Mouse (Mus musculus) heart, adult 8-10 months (tissue): Measurements from ENCODE around the gene Amotl1. TPM values are rescaled to one million over a fixed set of nuclear protein-coding genes. Genes with fewer than 3 reads are reported as not detected.

Experiments used
- DNase-seq: peaks from one replicate; pipeline ENCODE4 v3.0.0; 2022; ENCODE audit warnings: low spot score
- total RNA-seq, 4 experiments: library from RNA; stranded (reverse); gene quantifications; 2 replicates each; pipeline ENCODE4 v1.2.4; 2022

Gene Amotl1
- total RNA-seq, 4 experiments from 2014 or later: 56.2 to 65.0 (median 58.1) TPM

GRCm38 (mm10) chr9:14641310-14642067 is 3.4 kb downstream of the Amotl1 start:
- peak; percentile 81 for DNase-seq

GRCm38 (mm10) chr9:14636244-14636643 is 8.6 kb downstream of the Amotl1 start:
- no peak for DNase-seq

GRCm38 (mm10) chr9:14635551-14635950 is 9.3 kb downstream of the Amotl1 start:
- no peak for DNase-seq

- DNase-seq: no peak
Measured at GRCm38 (mm10) chr9:14634155-14634554, 10.7 kb downstream of the Amotl1 start.

- no peak for DNase-seq
Measured at GRCm38 (mm10) chr9:14632365-14633163, 12.3 kb downstream of the Amotl1 start.

GRCm38 (mm10) chr9:14631729-14632128 is 13.1 kb downstream of the Amotl1 start:
- DNase-seq: no peak

- no peak for DNase-seq
Measured at GRCm38 (mm10) chr9:14627525-14627924, 17.3 kb downstream of the Amotl1 start.

- DNase-seq: no peak
Measured at GRCm38 (mm10) chr9:14625961-14626360, 18.9 kb downstream of the Amotl1 start.

- peak; percentile 85 for DNase-seq
Measured at GRCm38 (mm10) chr9:14625024-14625423, 19.8 kb downstream of the Amotl1 start.

- DNase-seq: no peak
Measured at GRCm38 (mm10) chr9:14623928-14624327, 20.9 kb downstream of the Amotl1 start.

- no peak for DNase-seq
Measured at GRCm38 (mm10) chr9:14623250-14623649, 21.6 kb downstream of the Amotl1 start.

GRCm38 (mm10) chr9:14622848-14623247 is 22.0 kb downstream of the Amotl1 start:
- no peak for DNase-seq

GRCm38 (mm10) chr9:14620107-14620506 is 24.7 kb downstream of the Amotl1 start:
- no peak for DNase-seq

- DNase-seq: peak; percentile 73
Measured at GRCm38 (mm10) chr9:14614931-14615880, 29.6 kb downstream of the Amotl1 start.

- peak; percentile 36 for DNase-seq
Measured at GRCm38 (mm10) chr9:14614205-14614930, 30.5 kb downstream of the Amotl1 start.

- peak; percentile 60 for DNase-seq
Measured at GRCm38 (mm10) chr9:14613308-14614204, 31.3 kb downstream of the Amotl1 start.

- DNase-seq: no peak
Measured at GRCm38 (mm10) chr9:14612588-14612987, 32.3 kb downstream of the Amotl1 start.

- DNase-seq: peak; percentile 75
Measured at GRCm38 (mm10) chr9:14608521-14608920, 36.3 kb downstream of the Amotl1 start.

GRCm38 (mm10) chr9:14607464-14607863 is 37.4 kb downstream of the Amotl1 start:
- DNase-seq: no peak

GRCm38 (mm10) chr9:14605992-14606391 is 38.9 kb downstream of the Amotl1 start:
- DNase-seq: no peak
